In the genomic region with DNA sequence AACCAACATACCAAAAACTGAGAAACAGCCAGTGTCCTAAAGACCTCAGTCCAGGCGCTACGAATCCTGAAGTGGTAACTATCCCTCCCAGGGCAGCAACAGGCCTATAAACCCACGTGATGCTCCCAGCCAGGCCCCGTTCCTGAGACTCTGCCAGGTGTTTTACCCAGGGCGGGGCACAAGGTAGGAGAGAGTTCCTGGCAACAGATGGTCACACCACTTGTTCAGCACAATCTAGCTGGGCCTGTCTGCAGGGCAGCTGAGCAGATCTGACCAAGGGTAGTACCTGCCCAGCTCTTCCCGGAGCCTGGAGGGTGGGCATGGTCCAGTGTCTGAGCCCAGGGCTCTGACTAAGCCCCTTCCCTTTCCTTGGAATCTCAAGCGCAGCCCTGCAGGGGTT, we compare ENCODE assay signal across 11 mouse cellular contexts. TPM values are rescaled to one million over a fixed set of nuclear protein-coding genes. Genes with fewer than 3 reads are reported as not detected.
DNase-seq lines count a peak whose midpoint lies in the region; ATAC-seq and TF ChIP-seq lines count a peak whose summit lies in the region.
"Had no signal": no experiment of that assay in that cellular context is flagged by ENCODE, and none has a peak within 500 bp of the region (broad histone marks: within the 10 kb centered on the region; RNA-seq: fewer than 3 reads in every experiment).

No protein-coding gene starts in this region.

- WGBS in hindbrain, postnatal 0 days, result 87% methylated on average over 7 of the region's 7 CpGs
- WGBS in hindbrain, embryonic 16.5 days, result 96% methylated on average over 7 of the region's 7 CpGs
- 88% methylated on average over 7 of the region's 7 CpGs for WGBS in midbrain, embryonic 16.5 days
- WGBS in heart, embryonic 12.5 days, result 82% methylated on average over 7 of the region's 7 CpGs

- H3K9me3 ChIP-seq in hindbrain, postnatal 0 days (ENCODE audit: low read length), result no peaks in the 10 kb centered on the region
- H3K9me3 ChIP-seq in hindbrain, embryonic 16.5 days (ENCODE audit: control insufficient read depth, low read length), result no peaks in the 10 kb centered on the region
- no peaks in the 10 kb centered on the region for H3K9me3 ChIP-seq in midbrain, embryonic 16.5 days (replicated peaks; ENCODE audit: control insufficient read depth, low read length, poor library complexity, severe bottlenecking)
- H3K9me3 ChIP-seq in heart, embryonic 12.5 days (replicated peaks), result no peaks in the 10 kb centered on the region
- H3K9me3 ChIP-seq: forebrain, embryonic 12.5 days had no signal

- 0 out of 2 replicates have a peak, but pooled peaks have one; percentile 22 for ATAC-seq in hindbrain, postnatal 0 days
- no peak for ATAC-seq in hindbrain, embryonic 16.5 days
- ATAC-seq in midbrain, embryonic 16.5 days, result no peak
- no peak for ATAC-seq in heart, embryonic 12.5 days (ENCODE audit: insufficient number of reproducible peaks, low FRiP score)
- ATAC-seq: CD4-positive, CD25-positive, alpha-beta regulatory T cell, adult 4 months had no signal

- no peak for TF ChIP-seq POLR2A in cortical plate, adult 2 months (IDR thresholded peaks at IDR 0.05; ENCODE audit: extremely low read depth, insufficient read depth, low read length)

- no peaks in the 10 kb centered on the region for H3K4me1 ChIP-seq in hindbrain, postnatal 0 days (ENCODE audit: insufficient read depth, low read length)
- H3K4me1 ChIP-seq in hindbrain, embryonic 16.5 days (ENCODE audit: control insufficient read depth, insufficient read depth, low read depth, low read length), result no peaks in the 10 kb centered on the region
- H3K4me1 ChIP-seq in cortical plate, adult 2 months (ENCODE audit: control insufficient read depth, insufficient read depth, low read length), result no peaks in the 10 kb centered on the region
- H3K4me1 ChIP-seq in midbrain, embryonic 16.5 days (ENCODE audit: control insufficient read depth, insufficient read depth, low read length), result no peaks in the 10 kb centered on the region; the same call in 1 of the 2 replicates
- H3K4me1 ChIP-seq in heart, embryonic 12.5 days (replicated peaks), result peaks cover 10% of the 10 kb centered on the region; the same call in 1 of the 2 replicates
- H3K4me1 ChIP-seq: forebrain, embryonic 12.5 days had no signal

- H3K9ac ChIP-seq in hindbrain, postnatal 0 days (replicated peaks; ENCODE audit: low read length), result no peak overlapping the region
- H3K9ac ChIP-seq in hindbrain, embryonic 16.5 days (ENCODE audit: low read depth, low read length), result no peak overlapping the region
- H3K9ac ChIP-seq in midbrain, embryonic 16.5 days (ENCODE audit: low read depth, low read length), result no peak overlapping the region
- no peak overlapping the region for H3K9ac ChIP-seq in heart, embryonic 12.5 days
- H3K9ac ChIP-seq: forebrain, embryonic 12.5 days had no signal

- no peaks in the 10 kb centered on the region for H3K27me3 ChIP-seq in hindbrain, postnatal 0 days (ENCODE audit: insufficient read depth, low read length)
- H3K27me3 ChIP-seq in hindbrain, embryonic 16.5 days (replicated peaks; ENCODE audit: control insufficient read depth, insufficient read depth, low read length), result no peaks in the 10 kb centered on the region
- no peaks in the 10 kb centered on the region for H3K27me3 ChIP-seq in midbrain, embryonic 16.5 days (ENCODE audit: control insufficient read depth, insufficient read depth, low read depth, low read length)
- H3K27me3 ChIP-seq in heart, embryonic 12.5 days (replicated peaks), result no peaks in the 10 kb centered on the region
- H3K27me3 ChIP-seq: forebrain, embryonic 12.5 days had no signal

- H3K4me2 ChIP-seq in hindbrain, postnatal 0 days (ENCODE audit: low read depth, low read length), result no peak overlapping the region
- no peak overlapping the region for H3K4me2 ChIP-seq in hindbrain, embryonic 16.5 days (ENCODE audit: low read length)
- H3K4me2 ChIP-seq in midbrain, embryonic 16.5 days (ENCODE audit: low read length), result no peak overlapping the region
- H3K4me2 ChIP-seq in heart, embryonic 12.5 days, result no peak overlapping the region
- H3K4me2 ChIP-seq: forebrain, embryonic 12.5 days had no signal

- no peak for DNase-seq in hindbrain, postnatal 0 days (ENCODE audit: low spot score)
- peak; percentile 84 to 95 for DNase-seq in kidney, postnatal 25 days
- DNase-seq in lung, postnatal 4 days, result peak; percentile 61 to 78
- DNase-seq in testis, postnatal 14 days (ENCODE audit: low spot score), result no peak

- TF ChIP-seq CTCF in hindbrain, postnatal 0 days (IDR thresholded peaks at IDR 0.05; ENCODE audit: low read depth), result no peak
- TF ChIP-seq CTCF in cortical plate, adult 2 months (IDR thresholded peaks at IDR 0.05; ENCODE audit: extremely low read depth, insufficient read depth, low read length), result no peak

- H3K36me3 ChIP-seq in hindbrain, postnatal 0 days (ENCODE audit: insufficient read depth, low read length), result no peaks in the 10 kb centered on the region
- H3K36me3 ChIP-seq in hindbrain, embryonic 16.5 days (ENCODE audit: control insufficient read depth, insufficient read depth, low read length), result no peaks in the 10 kb centered on the region
- no peaks in the 10 kb centered on the region for H3K36me3 ChIP-seq in midbrain, embryonic 16.5 days (ENCODE audit: control insufficient read depth, insufficient read depth, low read length)
- no peaks in the 10 kb centered on the region for H3K36me3 ChIP-seq in heart, embryonic 12.5 days
- H3K36me3 ChIP-seq: forebrain, embryonic 12.5 days had no signal

- no peak overlapping the region for H3K4me3 ChIP-seq in hindbrain, postnatal 0 days (ENCODE audit: low read length)
- H3K4me3 ChIP-seq in hindbrain, embryonic 16.5 days (ENCODE audit: low read length), result no peak overlapping the region
- H3K4me3 ChIP-seq in cortical plate, adult 2 months (ENCODE audit: insufficient read depth, low read length), result no peak overlapping the region
- H3K4me3 ChIP-seq in midbrain, embryonic 16.5 days (ENCODE audit: low read depth, low read length), result no peak overlapping the region
- no peak overlapping the region for H3K4me3 ChIP-seq in heart, embryonic 12.5 days
- H3K4me3 ChIP-seq: forebrain, embryonic 12.5 days had no signal

- H3K27ac ChIP-seq in hindbrain, postnatal 0 days, result no peak overlapping the region
- H3K27ac ChIP-seq in hindbrain, embryonic 16.5 days (ENCODE audit: low read depth, low read length), result no peak overlapping the region
- 0 out of 2 replicates have a peak overlapping the region, but pooled peaks have one; percentile 28 for H3K27ac ChIP-seq in cortical plate, adult 2 months (ENCODE audit: insufficient read depth, low read length)
- no peak overlapping the region for H3K27ac ChIP-seq in midbrain, embryonic 16.5 days (ENCODE audit: low read length)
- no peak overlapping the region for H3K27ac ChIP-seq in heart, embryonic 12.5 days (ENCODE audit: poor library complexity, severe bottlenecking)
- H3K27ac ChIP-seq: forebrain, embryonic 12.5 days; macrophage had no signal

RNA-seq across cellular contexts. Expression of gene Kazn, which starts 45.4 kb away (rescaled TPM):
- total RNA-seq in hindbrain, postnatal 0 days (2014; rRNA removed), result 74.3 and 78.3 TPM in 2 replicates
- polyA plus RNA-seq in hindbrain, postnatal 0 days (2015; fragmentation: Nextera tagmentation; extraction: Ambion mirVana), result 19.3 and 20.9 TPM in 2 replicates
- polyA plus RNA-seq in hindbrain, embryonic 16.5 days (2015; fragmentation: Nextera tagmentation; extraction: Ambion mirVana), result 26.4 and 27.1 TPM in 2 replicates
- 45.8 and 60.3 TPM in 2 replicates for polyA plus RNA-seq in cortical plate, adult 2 months (2012; rRNA removed)
- polyA plus RNA-seq in midbrain, embryonic 16.5 days (2015; fragmentation: Nextera tagmentation; extraction: Ambion mirVana), result 29.3 and 32.1 TPM in 2 replicates
- polyA plus RNA-seq in heart, embryonic 12.5 days (2016; fragmentation: Nextera tagmentation; extraction: Ambion mirVana), result 8.6 and 9.2 TPM in 2 replicates
- polyA plus RNA-seq: CD4-positive, CD25-positive, alpha-beta regulatory T cell, adult 4 months; macrophage had no signal

Comparison
In these comparisons a context has a peak if more than half of its experiments do, and no peak if none do; other contexts are left out.
1. DNase-seq: peak in kidney, postnatal 25 days (2 of 2) and lung, postnatal 4 days (2 of 2); none in hindbrain, postnatal 0 days (single experiment) and testis, postnatal 14 days (single experiment).